Mouse (Mus musculus) common myeloid progenitor, adult 5-6 weeks (primary cell): Measurements from ENCODE around the gene Cdc6. TPM values are rescaled to one million over a fixed set of nuclear protein-coding genes. Genes with fewer than 3 reads are reported as not detected.
A peak's percentile ranks its signal among the peaks of the same experiment; 100 is the strongest.
"Not testable (repeated sequence)": the region's sequence is repeated elsewhere in the genome, so short reads cannot be mapped to it uniquely, and the experiment has no call there.

ENCODE experiments used
- ATAC-seq: replicated peaks from 2 replicates; pipeline ENCODE4 v1.8.0; 2016; ENCODE audit warnings: low read depth, mild to moderate bottlenecking, moderate TSS enrichment, inconsistent platforms; ENCODE audit not compliant: poor library complexity, severe bottlenecking
- total RNA-seq: library from RNA; stranded (forward); fragments of 200-1000, 187-1606 nt; gene quantifications from 2 replicates; pipeline ENCODE4 v1.2.3, GENCODE M21; 2017

Gene Cdc6
- total RNA-seq, 1 experiment from 2014 or later, result 47.2 TPM

- no peak for ATAC-seq
Measured at GRCm38 (mm10) chr11:98930127-98930601, 22.6 kb downstream of the Cdc6 start.

DNA sequence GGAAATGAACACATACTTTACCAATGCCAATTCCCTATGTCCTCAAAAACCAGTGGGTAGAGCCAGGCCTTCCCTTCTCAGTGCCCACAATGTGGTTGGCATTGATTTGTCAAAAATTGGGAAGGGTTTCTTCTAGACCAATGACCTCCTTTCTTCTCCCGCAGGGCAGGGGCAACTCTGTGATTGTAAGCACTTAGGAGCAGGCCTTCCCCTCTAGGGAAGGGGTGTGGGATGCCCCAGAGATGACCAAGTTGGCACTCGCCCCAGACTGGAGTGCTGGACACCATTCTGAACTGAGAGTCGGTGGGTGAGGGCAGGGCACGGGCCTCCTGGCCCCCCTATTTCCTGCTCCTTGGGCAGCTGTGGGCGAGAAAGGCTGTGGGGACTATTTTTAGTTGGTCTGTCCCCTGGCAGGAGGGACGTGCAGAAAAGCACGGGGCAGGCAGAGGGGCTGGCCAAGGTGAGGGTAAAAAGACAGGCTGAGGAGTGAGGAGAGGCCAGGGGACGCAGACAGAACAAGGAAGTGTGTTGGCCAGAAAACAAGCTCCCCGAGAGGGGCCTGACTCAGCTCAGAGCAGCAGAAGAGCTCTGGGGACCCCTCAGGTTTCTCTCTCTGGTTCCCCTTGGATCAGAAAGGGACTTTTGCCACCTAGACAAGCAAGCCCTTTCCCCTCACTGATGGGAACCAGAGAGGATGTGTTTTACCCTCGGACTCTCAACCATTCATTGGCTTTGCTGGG lies 23.3 kb downstream of the Cdc6 start:
- no peak for ATAC-seq

GRCm38 (mm10) chr11:98931513-98932292 lies 24.1 kb downstream of the Cdc6 start:
- ATAC-seq, result no peak

DNA sequence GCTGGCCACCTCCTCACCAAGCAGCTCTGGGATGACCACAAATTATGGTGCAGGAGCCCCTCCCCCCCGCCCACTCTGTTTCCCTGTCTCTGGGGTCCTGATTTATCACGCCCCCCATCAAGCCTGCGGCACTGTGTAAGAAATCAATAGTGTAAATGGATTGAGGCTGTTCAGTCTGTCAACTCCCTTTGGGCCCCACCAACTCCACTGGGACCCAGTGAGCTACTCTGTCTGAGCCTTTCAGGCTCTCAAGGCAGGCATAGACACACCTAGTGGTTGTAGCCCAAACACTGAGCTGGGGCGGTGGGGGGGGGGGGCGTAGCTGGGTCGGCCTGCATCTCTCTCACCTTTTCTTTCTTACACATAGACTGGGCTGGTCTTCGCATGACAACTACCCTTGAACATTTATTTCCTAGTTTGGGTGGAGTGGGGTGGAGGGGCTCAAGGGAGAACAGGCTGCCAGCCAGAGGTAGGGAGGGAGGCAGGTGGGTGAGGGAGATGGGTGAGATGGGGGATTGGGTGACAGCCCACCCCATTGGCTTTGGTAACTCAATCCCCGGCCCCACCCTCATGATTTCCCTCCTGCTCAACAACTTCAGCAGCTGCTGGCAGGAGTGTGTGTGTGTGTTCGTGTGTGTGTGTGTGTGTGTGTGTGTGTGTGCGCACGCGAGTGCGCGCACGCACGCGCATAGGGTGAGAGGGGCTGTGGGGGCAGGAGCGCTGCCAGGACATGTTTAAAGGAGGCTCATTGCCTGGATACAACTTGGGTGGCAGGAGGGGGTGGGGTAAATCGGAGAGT lies 24.9 kb downstream of the Cdc6 start:
- ATAC-seq, result no peak

- ATAC-seq, result peak; percentile 38
Measured at GRCm38 (mm10) chr11:98933151-98933550, 25.6 kb downstream of the Cdc6 start.

- ATAC-seq, result not testable (repeated sequence)
Measured at GRCm38 (mm10) chr11:98933847-98934246, 26.2 kb downstream of the Cdc6 start.

- ATAC-seq, result no peak
Measured at GRCm38 (mm10) chr11:98934367-98934766, 26.8 kb downstream of the Cdc6 start.

GRCm38 (mm10) chr11:98935123-98935522 lies 27.5 kb downstream of the Cdc6 start:
- ATAC-seq, result no peak

DNA sequence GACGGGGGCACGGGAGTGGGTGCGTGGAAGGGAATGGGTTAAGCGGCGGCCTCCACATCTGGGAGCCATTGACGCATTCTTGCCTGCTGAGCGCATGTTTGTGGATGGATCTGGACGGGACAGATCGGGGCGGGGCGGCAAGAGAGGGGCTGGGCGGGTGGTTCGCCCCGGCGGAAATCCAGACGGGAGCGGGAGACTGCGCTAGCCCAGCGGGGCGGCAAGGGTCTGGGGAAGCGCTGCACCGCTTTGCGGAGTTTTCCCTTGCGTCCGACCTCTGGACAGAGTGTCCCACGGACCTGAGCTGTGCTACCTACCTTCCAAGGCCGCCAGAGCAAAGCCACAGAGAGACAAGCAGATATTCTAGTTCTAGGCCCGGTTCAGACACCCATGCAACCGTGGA lies 28.6 kb downstream of the Cdc6 start:
- ATAC-seq, result no peak

DNA sequence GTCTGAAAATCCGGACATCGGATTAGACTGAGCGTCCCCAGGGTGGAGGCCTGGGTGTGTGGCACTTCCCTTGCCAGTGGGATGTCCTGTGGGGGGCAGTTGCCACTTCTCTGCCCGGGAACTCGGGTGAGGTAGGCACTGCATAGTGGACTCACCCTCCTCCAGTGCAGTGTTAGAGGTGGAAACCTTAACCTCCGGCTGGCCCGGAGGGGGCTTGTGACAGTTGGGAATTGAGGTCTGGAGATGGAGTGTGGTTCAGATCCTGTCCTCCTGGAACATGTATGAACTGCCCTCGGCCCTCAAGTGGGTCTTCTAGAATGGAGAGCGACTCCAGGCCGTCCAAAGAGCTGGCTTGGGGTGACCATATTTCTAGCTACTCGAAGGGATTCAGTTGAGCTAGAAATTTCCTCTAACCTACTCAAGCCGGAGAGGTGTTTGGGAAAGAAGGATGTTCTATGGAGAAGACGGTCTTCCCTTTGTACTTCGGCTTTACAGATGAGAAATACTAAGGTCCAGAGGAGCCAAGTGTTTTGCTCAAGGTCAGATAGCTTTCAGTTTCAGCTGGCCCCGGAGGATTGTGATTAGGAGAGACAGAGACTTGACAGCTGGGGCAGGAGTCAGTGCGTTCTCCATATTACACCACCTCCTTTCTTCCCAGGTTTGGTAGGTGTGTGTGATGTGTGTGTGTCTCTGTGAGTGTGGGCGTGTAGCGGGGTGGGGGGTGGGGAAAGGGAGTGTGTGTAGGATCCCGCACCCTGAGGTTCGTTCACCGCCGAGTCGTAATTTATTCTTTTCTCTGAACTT lies 29.2 kb downstream of the Cdc6 start:
- no peak for ATAC-seq

DNA sequence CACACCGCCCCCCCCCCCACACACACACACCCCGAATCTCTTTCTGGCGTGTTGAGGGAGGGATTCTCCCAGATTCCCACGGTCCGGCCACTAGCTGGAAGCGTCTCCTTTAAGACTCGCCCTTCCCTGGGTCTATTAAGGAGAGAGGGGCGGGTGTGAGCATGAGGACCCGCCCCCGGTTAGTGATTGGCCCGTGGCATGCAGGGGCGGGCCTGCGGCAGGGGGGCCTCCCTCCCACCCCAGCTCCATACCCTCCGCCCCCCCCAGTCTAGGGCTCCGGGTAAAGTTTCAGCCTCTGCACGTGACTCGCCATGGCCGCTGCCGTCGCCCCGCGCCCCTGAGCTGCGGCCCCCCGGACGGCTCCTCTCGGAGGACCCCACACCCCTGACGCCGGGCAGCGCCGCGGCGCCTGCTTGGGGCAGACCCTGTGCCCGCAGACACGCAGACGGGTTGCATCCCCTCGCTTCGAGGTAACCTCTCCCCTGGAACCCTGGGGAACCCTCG lies 29.9 kb downstream of the Cdc6 start:
- ATAC-seq, result peak; percentile 46

- no peak for ATAC-seq
Measured at GRCm38 (mm10) chr11:98937914-98938694, 30.5 kb downstream of the Cdc6 start.

- ATAC-seq, result no peak
Measured at GRCm38 (mm10) chr11:98938701-98939083, 31.1 kb downstream of the Cdc6 start.

DNA sequence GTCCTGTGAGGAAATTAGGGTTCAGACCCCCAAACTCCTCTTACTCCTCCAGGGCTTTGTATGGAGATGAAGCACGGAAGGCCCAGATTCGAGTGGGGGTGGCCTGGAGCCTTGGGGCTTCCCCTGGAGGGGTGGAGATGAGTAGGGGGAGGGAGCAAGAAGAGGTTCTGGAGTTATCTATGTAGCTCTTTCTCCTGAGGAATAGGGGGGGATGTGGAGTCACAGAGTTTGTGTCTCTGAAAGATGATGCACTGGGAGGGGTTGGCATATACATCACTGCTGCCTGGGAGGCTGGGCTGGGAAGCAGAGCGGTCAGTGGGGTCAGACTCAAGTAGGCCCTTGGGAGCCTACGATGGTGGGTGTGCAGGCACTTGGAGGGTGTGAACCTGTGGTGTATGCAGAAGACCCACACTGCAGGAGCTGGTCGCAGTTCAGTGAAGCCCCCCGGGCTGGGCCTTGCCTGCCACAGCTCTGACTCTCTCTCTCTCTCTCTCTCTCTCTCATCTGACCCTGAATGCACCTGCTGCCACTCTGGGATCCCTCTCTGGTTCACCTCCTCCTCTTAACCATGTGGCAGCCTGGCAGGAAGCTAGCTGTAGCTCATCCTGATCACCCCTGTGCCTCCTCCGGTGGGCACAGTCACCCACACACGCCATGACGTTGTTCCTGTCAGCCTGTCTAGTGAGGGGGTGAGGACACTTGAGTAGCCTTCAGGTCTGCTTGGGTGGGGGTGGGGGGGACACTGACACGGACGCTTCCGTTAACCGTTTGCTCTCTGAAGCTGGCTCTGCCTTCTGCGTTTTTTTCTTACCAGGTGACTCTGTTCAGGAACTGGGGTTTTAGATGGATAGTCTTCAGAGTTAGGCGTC lies 31.7 kb downstream of the Cdc6 start:
- no peak for ATAC-seq

GRCm38 (mm10) chr11:98939953-98940641 lies 32.5 kb downstream of the Cdc6 start:
- no peak for ATAC-seq

GRCm38 (mm10) chr11:98940776-98941175 lies 33.2 kb downstream of the Cdc6 start:
- ATAC-seq, result no peak

DNA sequence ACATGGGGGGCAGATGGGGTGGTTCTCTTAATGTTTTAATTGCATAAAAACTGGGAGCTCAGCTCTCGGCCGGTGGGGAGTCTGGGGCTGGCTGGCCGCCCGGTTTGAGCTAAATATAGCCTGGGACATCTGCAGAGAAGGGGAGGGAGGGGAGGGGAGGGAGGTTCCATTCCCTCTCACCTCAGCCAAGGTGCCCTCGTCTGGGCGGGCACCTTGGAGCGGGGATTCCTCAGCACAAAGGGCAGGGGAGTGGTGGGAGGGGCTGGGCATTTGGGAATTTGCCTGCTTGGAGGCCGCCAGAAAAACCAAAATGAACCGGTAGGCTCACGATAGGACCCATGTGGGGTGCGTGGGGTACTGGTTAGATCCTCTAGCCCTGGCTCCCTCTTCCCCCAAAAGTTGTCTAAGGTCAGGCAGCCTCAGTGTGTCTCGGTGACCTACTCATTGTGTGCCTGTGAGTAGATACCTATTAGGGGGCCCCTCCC lies 33.8 kb downstream of the Cdc6 start:
- no peak for ATAC-seq
